9 mouse cellular contexts compared by ENCODE assay signal in the genomic region with DNA sequence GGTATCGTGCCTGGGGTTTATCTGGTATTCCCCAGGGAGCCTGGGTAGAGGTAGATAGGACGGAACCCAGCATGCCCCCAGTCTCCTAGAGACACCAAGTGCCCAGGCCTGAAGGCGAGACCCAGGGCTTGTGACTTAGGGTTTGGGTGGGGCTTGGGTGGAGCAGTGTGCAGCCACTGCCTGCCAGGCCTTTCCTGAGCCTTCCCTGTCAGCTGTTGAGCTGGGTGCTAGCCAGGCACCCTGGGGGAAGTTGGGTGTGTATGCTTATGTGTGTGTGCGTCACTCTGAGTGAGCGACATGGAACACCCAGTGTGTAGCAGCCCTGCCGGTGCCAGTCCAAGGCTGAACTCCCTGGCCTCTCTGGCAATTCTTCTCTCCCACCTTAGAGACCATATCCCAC.
DNase-seq lines count a peak whose midpoint lies in the region; ATAC-seq and TF ChIP-seq lines count a peak whose summit lies in the region.
"Had no signal": no experiment of that assay in that cellular context is flagged by ENCODE, and none has a peak within 500 bp of the region (broad histone marks: within the 10 kb centered on the region; RNA-seq: fewer than 3 reads in every experiment).

No protein-coding gene starts in this region.

- peaks cover 4% of the 10 kb centered on the region; the same call in 1 of the 2 replicates for H3K4me1 ChIP-seq in lung, postnatal 0 days (ENCODE audit: insufficient read depth, low read depth, low read length)
- H3K4me1 ChIP-seq in liver, embryonic 12.5 days = no peaks in the 10 kb centered on the region

- TF ChIP-seq EP300 in lung, postnatal 0 days (IDR thresholded peaks at IDR 0.05) = peak; percentile 49; the same call in 1 of the 2 replicates

- no peaks in the 10 kb centered on the region for H3K36me3 ChIP-seq in lung, postnatal 0 days (ENCODE audit: insufficient read depth, low read length)
- no peaks in the 10 kb centered on the region for H3K36me3 ChIP-seq in liver, embryonic 12.5 days
- H3K36me3 ChIP-seq: midbrain, embryonic 12.5 days had no signal

- H3K27me3 ChIP-seq in lung, postnatal 0 days (replicated peaks; ENCODE audit: insufficient read depth, low read length) = no peaks in the 10 kb centered on the region
- no peaks in the 10 kb centered on the region for H3K27me3 ChIP-seq in liver, embryonic 12.5 days (replicated peaks)

- peak; percentile 64; the same call in 1 of the 2 replicates for ATAC-seq in frontal cortex, adult (ENCODE audit: low TSS enrichment)
- ATAC-seq in lung, postnatal 0 days = peak; percentile 88
- ATAC-seq in liver, embryonic 12.5 days = no peak

- H3K4me3 ChIP-seq in lung, postnatal 0 days (ENCODE audit: low read depth, low read length) = no peak overlapping the region
- H3K4me3 ChIP-seq in liver, embryonic 12.5 days = no peak overlapping the region
- H3K4me3 ChIP-seq: midbrain, embryonic 12.5 days had no signal

- no peak for DNase-seq in frontal cortex, postnatal 10 days (ENCODE audit: low spot score in 2 of 2)
- DNase-seq in MEL-GATA-1-ER (ENCODE audit: extremely low read depth, low read depth) = peak; percentile 42
- DNase-seq in gastrocnemius, postnatal 10 days = peak; percentile 55
- DNase-seq in lung, postnatal 0 days (ENCODE audit: low spot score) = peak; percentile 57
- DNase-seq in retina, embryonic 14.5 days (ENCODE audit: low spot score) = no peak
- no peak for DNase-seq in layer of hippocampus, postnatal 10 days (ENCODE audit: low spot score in 2 of 2)

- no peaks in the 10 kb centered on the region for H3K9me3 ChIP-seq in lung, postnatal 0 days (ENCODE audit: low read length)
- H3K9me3 ChIP-seq in liver, embryonic 12.5 days (replicated peaks) = no peaks in the 10 kb centered on the region
- H3K9me3 ChIP-seq: midbrain, embryonic 12.5 days had no signal

- WGBS in lung, postnatal 0 days = 44% methylated on average over 6 of the region's 6 CpGs
- 67% methylated on average over 6 of the region's 6 CpGs for WGBS in liver, embryonic 12.5 days (ENCODE audit: insufficient replicate concordance)

- no peak overlapping the region for H3K27ac ChIP-seq in lung, postnatal 0 days (ENCODE audit: low read length)
- no peak overlapping the region for H3K27ac ChIP-seq in liver, embryonic 12.5 days
- H3K27ac ChIP-seq: midbrain, embryonic 12.5 days had no signal

- no peak overlapping the region for H3K4me2 ChIP-seq in lung, postnatal 0 days (replicated peaks; ENCODE audit: low read depth, low read length)
- no peak overlapping the region for H3K4me2 ChIP-seq in liver, embryonic 12.5 days
- H3K4me2 ChIP-seq: midbrain, embryonic 12.5 days had no signal

- no peak overlapping the region for H3K9ac ChIP-seq in lung, postnatal 0 days (replicated peaks; ENCODE audit: low read depth)
- H3K9ac ChIP-seq in liver, embryonic 12.5 days = no peak overlapping the region
- H3K9ac ChIP-seq: midbrain, embryonic 12.5 days had no signal

- no peak for TF ChIP-seq CTCF in lung, postnatal 0 days (IDR thresholded peaks at IDR 0.05)

Comparison
In these comparisons a context has a peak if more than half of its experiments do, and no peak if none do; other contexts are left out.
1. DNase-seq: peak in MEL-GATA-1-ER (single experiment), gastrocnemius, postnatal 10 days (single experiment) and lung, postnatal 0 days (single experiment); none in frontal cortex, postnatal 10 days (0 of 2), retina, embryonic 14.5 days (single experiment) and layer of hippocampus, postnatal 10 days (0 of 2).